Mouse (Mus musculus): ENCODE measurements at regions not wholly inside any gene's neighbourhood (a gene's known extent, or its start where the extent isn't known, plus 50 kb on each side); places are given as distances from the start of the nearest gene placed in this dataset.

DNA sequence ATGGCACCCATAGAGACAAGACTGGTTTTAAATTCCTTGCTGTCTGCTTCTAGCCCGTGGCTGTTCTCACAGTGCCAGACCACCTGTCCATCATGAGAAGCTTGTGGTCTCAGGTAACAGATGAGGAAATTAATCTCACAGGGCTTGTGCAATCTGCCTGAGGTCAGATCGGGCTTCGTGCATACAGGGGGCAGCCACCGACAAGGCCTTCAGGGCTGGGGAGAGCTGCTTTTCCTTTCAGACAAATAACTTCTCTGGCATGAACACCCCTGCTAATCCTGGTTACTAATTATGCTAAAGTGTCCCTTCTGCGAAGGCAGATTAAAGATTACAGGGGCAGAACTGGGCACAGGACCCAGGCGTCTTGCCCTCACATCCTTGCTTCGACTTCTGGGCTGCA is 130.8 kb upstream of the Tmem45b start:
- Histone ChIP-seq H3K9me3 (ENCODE audit: low read length) (no peaks in the 10 kb centered on the region), H3K27me3 (ENCODE audit: insufficient read depth, low read length) (no peaks in the 10 kb centered on the region), H3K4me1 (replicated peaks; ENCODE audit: low read depth, low read length) (no peaks in the 10 kb centered on the region), H3K4me3 (replicated peaks; ENCODE audit: low read length) (no peak overlapping the region), H3K36me3 (ENCODE audit: insufficient read depth, low read length) (no peaks in the 10 kb centered on the region)
- no peak for TF ChIP-seq NANOG (IDR thresholded peaks at IDR 0.05; ENCODE audit: borderline replicate concordance, low read length)
- TF ChIP-seq CTCF (conservative IDR thresholded peaks at IDR 0.05; ENCODE audit: low read length) = no peak

DNA sequence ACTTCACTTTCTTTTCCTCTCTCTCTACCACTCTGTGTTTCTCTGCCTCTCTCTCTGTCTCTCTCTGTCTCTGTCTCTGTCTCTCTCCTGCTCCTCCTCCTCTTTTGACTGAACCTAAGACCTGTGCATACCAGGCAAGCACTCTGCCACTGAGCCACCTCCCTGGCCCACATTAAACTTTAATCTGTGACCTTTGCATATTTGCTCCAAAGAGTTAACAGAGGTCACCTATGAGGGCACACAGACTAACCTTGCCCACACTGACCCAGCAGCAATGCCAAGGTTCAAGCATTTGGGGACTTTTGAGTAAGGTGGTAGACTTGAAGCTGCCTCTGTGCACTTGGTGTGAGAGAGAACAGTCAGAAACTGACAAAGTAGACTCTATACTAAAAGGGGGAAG is 123.4 kb upstream of the Tmem45b start:
- Histone ChIP-seq H3K27me3 (ENCODE audit: insufficient read depth, low read length) (peaks cover 16% of the 10 kb centered on the region), H3K4me1 (replicated peaks; ENCODE audit: low read depth, low read length) (peaks cover 7% of the 10 kb centered on the region), H3K9me3 (ENCODE audit: low read length) (no peaks in the 10 kb centered on the region), H3K36me3 (ENCODE audit: insufficient read depth, low read length) (no peaks in the 10 kb centered on the region), H3K4me3 (replicated peaks; ENCODE audit: low read length) (no peak overlapping the region)
- TF ChIP-seq NANOG (IDR thresholded peaks at IDR 0.05; ENCODE audit: borderline replicate concordance, low read length) = no peak
- no peak for TF ChIP-seq POU5F1 (IDR thresholded peaks at IDR 0.05; ENCODE audit: borderline replicate concordance, low read length)
- TF ChIP-seq CTCF (conservative IDR thresholded peaks at IDR 0.05; ENCODE audit: low read length) = no peak

DNA sequence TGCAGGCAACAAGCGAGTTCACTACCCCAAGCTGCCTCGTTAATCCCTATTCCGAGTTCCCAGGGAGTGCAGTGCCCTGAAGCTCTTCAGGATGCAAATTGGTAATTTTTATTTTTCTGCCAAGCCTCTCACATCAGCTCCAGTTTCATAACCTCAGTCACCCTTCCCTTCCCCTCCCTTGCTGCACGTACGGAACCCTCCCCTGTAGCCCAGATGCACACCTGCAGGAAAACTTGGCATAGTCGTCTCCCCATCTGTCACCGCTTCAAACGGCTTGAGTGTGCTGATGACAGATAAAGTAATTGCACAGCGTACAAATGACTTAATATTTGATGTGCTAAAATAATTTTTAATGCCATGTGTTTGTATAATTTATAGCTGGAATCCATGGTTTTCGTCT is 119.7 kb upstream of the Tmem45b start:
- Histone ChIP-seq H3K4me1 (replicated peaks; ENCODE audit: low read depth, low read length) (peaks cover 8% of the 10 kb centered on the region), H3K36me3 (ENCODE audit: insufficient read depth, low read length) (no peaks in the 10 kb centered on the region), H3K27me3 (ENCODE audit: insufficient read depth, low read length) (peaks cover 31% of the 10 kb centered on the region), H3K9me3 (ENCODE audit: low read length) (no peaks in the 10 kb centered on the region), H3K4me3 (replicated peaks; ENCODE audit: low read length) (no peak overlapping the region)
- TF ChIP-seq CTCF (conservative IDR thresholded peaks at IDR 0.05; ENCODE audit: low read length) = no peak
- TF ChIP-seq POU5F1 (IDR thresholded peaks at IDR 0.05; ENCODE audit: borderline replicate concordance, low read length) = no peak
- TF ChIP-seq NANOG (IDR thresholded peaks at IDR 0.05; ENCODE audit: borderline replicate concordance, low read length) = no peak

DNA sequence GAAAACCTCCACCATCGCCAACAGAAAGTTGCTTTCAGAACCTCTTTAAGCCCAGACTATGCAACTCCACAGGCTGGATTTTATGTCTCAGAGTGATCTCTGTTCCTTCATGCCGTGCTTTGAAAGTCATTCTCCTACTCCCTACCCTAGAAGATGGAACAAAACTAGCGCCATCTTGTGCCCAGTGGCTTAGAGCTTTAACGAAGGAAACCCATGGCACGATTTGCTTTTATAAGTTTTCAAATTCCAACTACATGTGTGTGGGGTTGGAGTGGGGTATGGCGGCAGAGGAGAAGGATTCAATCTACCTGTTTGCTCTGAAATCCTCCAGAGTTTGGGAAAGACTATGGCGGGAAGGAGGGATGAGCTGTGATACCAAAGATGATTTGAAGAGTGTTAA is 118.7 kb upstream of the Tmem45b start:
- Histone ChIP-seq H3K9me3 (ENCODE audit: low read length) (no peaks in the 10 kb centered on the region), H3K4me3 (replicated peaks; ENCODE audit: low read length) (peak overlapping the region; percentile 37; the same call in 1 of the 2 replicates), H3K4me1 (replicated peaks; ENCODE audit: low read depth, low read length) (peaks cover 8% of the 10 kb centered on the region), H3K27me3 (ENCODE audit: insufficient read depth, low read length) (peaks cover 32% of the 10 kb centered on the region), H3K36me3 (ENCODE audit: insufficient read depth, low read length) (no peaks in the 10 kb centered on the region)
- TF ChIP-seq POU5F1 (IDR thresholded peaks at IDR 0.05; ENCODE audit: borderline replicate concordance, low read length) (no peak), CTCF (conservative IDR thresholded peaks at IDR 0.05; ENCODE audit: low read length) (peak; percentile 11)

DNA sequence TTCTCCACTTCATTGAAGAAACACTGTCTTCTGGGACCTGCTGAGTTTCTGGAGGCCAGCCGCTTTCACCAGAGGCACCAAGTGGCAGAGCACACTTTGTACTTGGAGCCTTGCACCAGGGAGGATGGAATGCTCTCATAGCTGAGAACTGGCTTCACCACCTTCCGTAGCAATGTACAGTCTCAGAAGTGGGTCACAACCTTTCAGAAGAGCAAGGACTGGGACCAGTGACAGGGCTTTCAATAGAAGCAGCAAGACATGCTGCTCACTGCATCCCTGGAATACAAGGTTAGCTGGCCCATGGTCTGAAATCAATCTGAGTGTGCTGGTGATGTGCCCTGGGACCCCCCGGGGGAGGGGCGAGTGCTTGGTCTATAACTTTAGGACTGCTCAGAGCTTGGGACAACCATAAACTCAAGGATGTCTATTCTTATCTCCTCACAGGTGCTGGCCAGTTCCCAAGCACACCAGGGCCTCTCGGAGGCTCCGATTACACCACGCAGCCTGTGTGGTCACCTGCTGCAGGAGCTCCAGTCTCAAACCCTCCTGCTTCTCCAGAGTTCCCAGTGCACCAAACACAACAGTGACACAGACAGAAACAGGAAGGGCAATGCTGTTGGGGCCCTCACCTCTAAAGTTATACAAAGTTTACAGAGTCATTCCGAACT is 114.4 kb upstream of the Tmem45b start:
- Histone ChIP-seq H3K4me1 (replicated peaks; ENCODE audit: low read depth, low read length) (peaks cover 8% of the 10 kb centered on the region), H3K36me3 (ENCODE audit: insufficient read depth, low read length) (no peaks in the 10 kb centered on the region), H3K27me3 (ENCODE audit: insufficient read depth, low read length) (peaks cover 37% of the 10 kb centered on the region), H3K9me3 (ENCODE audit: low read length) (no peaks in the 10 kb centered on the region), H3K4me3 (replicated peaks; ENCODE audit: low read length) (no peak overlapping the region)
- no peak for TF ChIP-seq POU5F1 (IDR thresholded peaks at IDR 0.05; ENCODE audit: borderline replicate concordance, low read length)
- no peak for TF ChIP-seq NANOG (IDR thresholded peaks at IDR 0.05; ENCODE audit: borderline replicate concordance, low read length)
- TF ChIP-seq CTCF (conservative IDR thresholded peaks at IDR 0.05; ENCODE audit: low read length) = no peak

DNA sequence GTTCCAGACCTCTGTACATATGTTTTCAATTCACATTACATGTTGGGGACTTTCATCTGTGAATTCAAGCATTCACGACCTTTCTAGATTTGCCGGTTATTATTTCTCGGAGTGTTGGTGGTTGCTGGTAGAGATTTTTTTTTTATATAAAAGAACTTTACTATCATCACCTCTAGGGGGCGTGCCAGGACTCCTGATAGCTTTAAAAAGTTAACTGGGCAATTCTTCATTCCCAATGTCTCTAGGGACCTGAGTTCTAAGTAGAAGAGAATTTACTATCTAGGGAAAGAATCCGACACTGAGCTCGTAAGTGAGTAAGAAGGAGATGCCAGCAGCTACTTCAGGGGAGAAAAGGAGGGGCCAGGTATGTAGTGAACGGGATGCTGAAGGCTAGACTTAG is 112.8 kb upstream of the Tmem45b start:
- Histone ChIP-seq H3K9me3 (ENCODE audit: low read length) (no peaks in the 10 kb centered on the region), H3K36me3 (ENCODE audit: insufficient read depth, low read length) (no peaks in the 10 kb centered on the region), H3K27me3 (ENCODE audit: insufficient read depth, low read length) (peaks cover 23% of the 10 kb centered on the region), H3K4me1 (replicated peaks; ENCODE audit: low read depth, low read length) (no peaks in the 10 kb centered on the region), H3K4me3 (replicated peaks; ENCODE audit: low read length) (no peak overlapping the region)
- TF ChIP-seq CTCF (conservative IDR thresholded peaks at IDR 0.05; ENCODE audit: low read length) (no peak; the same call in 1 of the 2 replicates), NANOG (IDR thresholded peaks at IDR 0.05; ENCODE audit: borderline replicate concordance, low read length) (no peak), POU5F1 (IDR thresholded peaks at IDR 0.05; ENCODE audit: borderline replicate concordance, low read length) (no peak)

DNA sequence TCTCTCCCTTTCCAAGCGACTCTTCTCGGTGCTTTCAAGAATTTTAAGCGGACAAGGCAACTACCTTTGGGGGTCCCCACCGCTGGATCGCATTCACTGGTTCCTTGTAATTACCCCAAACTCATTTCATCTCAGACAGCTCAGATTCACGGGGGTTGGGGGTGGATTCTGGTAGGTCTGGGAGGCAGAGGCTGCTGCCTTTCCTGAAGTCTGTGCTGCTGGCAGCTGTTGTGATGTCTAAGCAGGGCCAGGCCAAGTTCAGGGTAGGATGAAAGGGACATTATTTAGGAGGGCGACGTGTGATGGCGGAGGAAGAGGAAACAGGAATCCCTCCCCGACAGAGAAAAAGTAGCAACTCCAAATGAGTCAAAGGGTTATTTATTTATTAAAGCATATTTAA is 102.8 kb upstream of the Tmem45b start:
- Histone ChIP-seq H3K9me3 (ENCODE audit: low read length) (peaks cover 3% of the 10 kb centered on the region; the same call in 1 of the 2 replicates), H3K4me3 (replicated peaks; ENCODE audit: low read length) (peak overlapping the region; percentile 66), H3K27me3 (ENCODE audit: insufficient read depth, low read length) (peaks cover 29% of the 10 kb centered on the region), H3K36me3 (ENCODE audit: insufficient read depth, low read length) (no peaks in the 10 kb centered on the region), H3K4me1 (replicated peaks; ENCODE audit: low read depth, low read length) (peaks cover 9% of the 10 kb centered on the region)
- TF ChIP-seq CTCF (conservative IDR thresholded peaks at IDR 0.05; ENCODE audit: low read length) (no peak), NANOG (IDR thresholded peaks at IDR 0.05; ENCODE audit: borderline replicate concordance, low read length) (no peak), POU5F1 (IDR thresholded peaks at IDR 0.05; ENCODE audit: borderline replicate concordance, low read length) (no peak)

DNA sequence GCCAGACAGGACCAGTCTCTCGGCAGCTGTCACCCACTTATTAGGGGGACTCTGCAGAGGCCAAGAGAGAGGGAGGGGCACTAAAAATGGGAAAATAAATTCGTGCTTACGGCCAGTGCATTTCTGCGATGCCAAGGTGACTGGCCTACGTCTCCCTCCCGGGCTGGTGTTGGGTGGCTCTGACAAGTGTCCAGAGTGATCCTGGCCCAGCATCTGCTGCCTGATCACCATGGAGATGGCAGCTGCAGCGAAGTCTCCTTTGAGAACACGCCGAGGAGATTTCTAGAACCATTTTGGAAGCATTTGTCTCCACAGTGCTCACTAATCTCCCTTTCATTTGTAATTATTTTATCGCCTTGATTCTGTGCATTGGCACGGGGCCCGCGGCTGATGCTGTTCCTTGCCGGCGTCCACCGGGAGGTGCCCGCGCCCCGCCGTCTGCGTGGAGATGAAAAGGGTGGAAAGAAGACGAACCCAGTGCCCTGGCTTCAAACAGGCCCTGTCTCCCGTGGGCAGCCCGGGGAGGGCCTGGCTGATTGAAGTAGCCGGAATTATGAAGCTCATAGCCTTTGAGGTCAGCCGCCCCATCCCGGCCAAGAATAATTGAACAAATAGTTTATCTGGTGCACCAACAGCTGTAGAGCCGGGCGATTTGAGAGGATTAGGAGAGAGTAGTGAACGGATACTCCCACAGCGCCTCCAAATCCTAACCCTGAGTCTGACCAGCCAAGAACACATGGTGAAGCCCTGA is 102.2 kb upstream of the Tmem45b start:
- Histone ChIP-seq H3K27me3 (ENCODE audit: insufficient read depth, low read length) (peaks cover 30% of the 10 kb centered on the region), H3K4me3 (replicated peaks; ENCODE audit: low read length) (peak overlapping the region; percentile 66), H3K4me1 (replicated peaks; ENCODE audit: low read depth, low read length) (peaks cover 9% of the 10 kb centered on the region), H3K36me3 (ENCODE audit: insufficient read depth, low read length) (no peaks in the 10 kb centered on the region), H3K9me3 (ENCODE audit: low read length) (peaks cover 3% of the 10 kb centered on the region; the same call in 1 of the 2 replicates)
- no peak for TF ChIP-seq NANOG (IDR thresholded peaks at IDR 0.05; ENCODE audit: borderline replicate concordance, low read length)
- TF ChIP-seq POU5F1 (IDR thresholded peaks at IDR 0.05; ENCODE audit: borderline replicate concordance, low read length) = no peak
- TF ChIP-seq CTCF (conservative IDR thresholded peaks at IDR 0.05; ENCODE audit: low read length) = no peak
